Mouse (Mus musculus): Measurements from ENCODE around the gene Krt20. TPM values are rescaled to one million over a fixed set of nuclear protein-coding genes. Genes with fewer than 3 reads are reported as not detected.

Krt20 gene
- polyA plus RNA-seq, 1 experiment from 2014 or later: 0.34 TPM

DNA sequence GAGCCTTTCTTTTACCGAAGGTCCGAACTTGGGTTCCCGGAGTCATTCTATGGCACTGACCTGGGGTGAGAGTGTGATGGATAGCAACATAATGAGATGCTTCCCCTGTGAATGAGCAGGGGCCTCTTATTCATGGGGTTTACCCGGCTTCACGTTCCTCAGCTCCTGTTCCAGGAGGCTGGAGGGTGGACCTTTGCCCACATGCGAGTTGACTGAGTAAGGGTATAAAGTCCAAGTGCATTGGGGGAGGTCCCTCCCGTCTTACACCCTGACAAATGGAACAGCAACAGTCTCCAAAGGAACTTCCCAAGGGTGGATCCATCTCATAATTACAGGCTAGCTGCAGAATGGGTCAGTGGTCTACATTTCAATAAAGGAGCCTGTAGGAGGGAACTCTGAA, 23.8 kb upstream of the Krt20 start:
- Histone ChIP-seq H3K9ac (ENCODE audit: low read depth, low read length) (no peak overlapping the region), H3K27ac (ENCODE audit: low read length) (no peak overlapping the region), H3K9me3 (replicated peaks; ENCODE audit: control insufficient read depth, low read length, poor library complexity, severe bottlenecking) (no peaks in the 10 kb centered on the region), H3K27me3 (ENCODE audit: control insufficient read depth, insufficient read depth, low read depth, low read length) (no peaks in the 10 kb centered on the region), H3K4me3 (ENCODE audit: low read depth, low read length) (no peak overlapping the region), H3K4me2 (ENCODE audit: low read length) (no peak overlapping the region), H3K4me1 (ENCODE audit: control insufficient read depth, insufficient read depth, low read length) (no peaks in the 10 kb centered on the region), H3K36me3 (ENCODE audit: control insufficient read depth, insufficient read depth, low read length) (no peaks in the 10 kb centered on the region)
- ATAC-seq: no peak
- 70% methylated on average over 7 of the region's 7 CpGs for WGBS

GRCm38 (mm10) chr11:99458887-99459286, 20.9 kb upstream of the Krt20 start:
- 74% methylated on average over 7 of the region's 7 CpGs for WGBS
- Histone ChIP-seq H3K4me1 (ENCODE audit: control insufficient read depth, insufficient read depth, low read length) (no peaks in the 10 kb centered on the region), H3K4me3 (ENCODE audit: low read depth, low read length) (no peak overlapping the region), H3K9me3 (replicated peaks; ENCODE audit: control insufficient read depth, low read length, poor library complexity, severe bottlenecking) (no peaks in the 10 kb centered on the region), H3K27me3 (ENCODE audit: control insufficient read depth, insufficient read depth, low read depth, low read length) (no peaks in the 10 kb centered on the region), H3K36me3 (ENCODE audit: control insufficient read depth, insufficient read depth, low read length) (no peaks in the 10 kb centered on the region), H3K9ac (ENCODE audit: low read depth, low read length) (no peak overlapping the region), H3K4me2 (ENCODE audit: low read length) (no peak overlapping the region), H3K27ac (ENCODE audit: low read length) (no peak overlapping the region)
- ATAC-seq: no peak

DNA sequence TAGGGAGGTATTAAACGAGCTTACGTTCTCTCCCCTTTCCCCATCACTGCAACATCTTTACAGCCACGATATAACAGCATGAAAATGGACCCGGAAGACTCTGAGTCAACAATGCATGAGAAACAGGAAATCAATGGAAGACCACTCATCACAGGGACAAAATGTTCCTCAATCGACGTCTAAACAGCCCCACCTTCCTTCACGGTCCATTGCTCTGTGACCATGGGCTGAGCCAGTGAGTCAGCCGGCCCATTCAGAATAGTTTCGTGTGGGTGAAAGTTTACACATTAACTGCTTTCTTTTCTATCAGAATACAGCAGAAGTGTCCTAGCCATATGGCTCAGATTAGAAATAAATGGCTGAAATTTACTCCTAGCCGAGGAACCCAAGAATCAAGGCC, 16.8 kb upstream of the Krt20 start:
- Histone ChIP-seq H3K9me3 (replicated peaks; ENCODE audit: control insufficient read depth, low read length, poor library complexity, severe bottlenecking) (no peaks in the 10 kb centered on the region), H3K4me3 (ENCODE audit: low read depth, low read length) (no peak overlapping the region), H3K36me3 (ENCODE audit: control insufficient read depth, insufficient read depth, low read length) (no peaks in the 10 kb centered on the region), H3K4me2 (ENCODE audit: low read length) (no peak overlapping the region), H3K27me3 (ENCODE audit: control insufficient read depth, insufficient read depth, low read depth, low read length) (no peaks in the 10 kb centered on the region), H3K9ac (ENCODE audit: low read depth, low read length) (no peak overlapping the region), H3K27ac (ENCODE audit: low read length) (no peak overlapping the region), H3K4me1 (ENCODE audit: control insufficient read depth, insufficient read depth, low read length) (no peaks in the 10 kb centered on the region)
- WGBS: 71% methylated on average over 10 of the region's 10 CpGs
- ATAC-seq: no peak

DNA sequence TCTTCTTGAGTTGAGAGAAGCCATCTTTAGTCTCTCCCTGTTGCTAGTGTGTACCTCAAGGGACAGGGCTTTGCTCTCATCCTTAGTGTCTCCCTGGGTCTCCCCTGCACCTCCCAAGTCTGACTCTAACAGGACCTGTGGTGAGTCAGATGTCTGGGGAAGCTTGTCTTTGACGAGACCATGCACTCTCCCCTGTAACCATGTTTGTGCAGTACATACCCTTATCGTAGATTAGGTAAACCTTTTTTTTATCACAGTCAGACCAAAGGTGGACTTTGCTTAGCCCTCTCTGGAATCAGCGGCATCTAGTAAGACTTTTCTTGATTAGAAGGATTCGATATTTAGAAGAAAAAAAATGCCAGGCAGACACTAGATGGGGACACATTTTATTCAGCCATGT, 16.1 kb upstream of the Krt20 start:
- Histone ChIP-seq H3K9me3 (replicated peaks; ENCODE audit: control insufficient read depth, low read length, poor library complexity, severe bottlenecking) (no peaks in the 10 kb centered on the region), H3K9ac (ENCODE audit: low read depth, low read length) (no peak overlapping the region), H3K4me2 (ENCODE audit: low read length) (no peak overlapping the region), H3K4me3 (ENCODE audit: low read depth, low read length) (no peak overlapping the region), H3K27me3 (ENCODE audit: control insufficient read depth, insufficient read depth, low read depth, low read length) (no peaks in the 10 kb centered on the region), H3K27ac (ENCODE audit: low read length) (no peak overlapping the region), H3K36me3 (ENCODE audit: control insufficient read depth, insufficient read depth, low read length) (no peaks in the 10 kb centered on the region), H3K4me1 (ENCODE audit: control insufficient read depth, insufficient read depth, low read length) (no peaks in the 10 kb centered on the region)
- WGBS: 85% methylated on average over 4 of the region's 4 CpGs
- no peak for ATAC-seq

DNA sequence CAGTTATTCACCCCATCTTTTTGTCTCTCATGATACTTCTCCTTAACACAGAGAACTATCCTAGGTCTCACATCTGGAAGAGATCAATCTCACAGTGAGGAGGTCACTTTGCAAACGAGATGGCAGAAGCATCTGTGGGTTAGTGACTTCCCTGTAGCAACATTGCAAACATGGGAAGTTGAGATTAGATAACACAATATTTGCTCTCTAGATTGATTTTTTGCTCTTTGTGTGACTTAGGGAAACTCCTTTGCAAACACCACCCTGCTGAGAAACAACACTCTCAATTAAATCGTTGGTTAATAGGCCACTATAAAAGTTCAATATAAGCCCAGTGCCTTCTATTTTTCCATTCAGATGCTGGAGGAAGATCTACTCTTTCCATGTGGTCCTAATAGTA, 10.8 kb upstream of the Krt20 start:
- Histone ChIP-seq H3K9ac (ENCODE audit: low read depth, low read length) (no peak overlapping the region), H3K4me3 (ENCODE audit: low read depth, low read length) (no peak overlapping the region), H3K9me3 (replicated peaks; ENCODE audit: control insufficient read depth, low read length, poor library complexity, severe bottlenecking) (no peaks in the 10 kb centered on the region), H3K27ac (ENCODE audit: low read length) (no peak overlapping the region), H3K36me3 (ENCODE audit: control insufficient read depth, insufficient read depth, low read length) (no peaks in the 10 kb centered on the region), H3K27me3 (ENCODE audit: control insufficient read depth, insufficient read depth, low read depth, low read length) (no peaks in the 10 kb centered on the region), H3K4me1 (ENCODE audit: control insufficient read depth, insufficient read depth, low read length) (no peaks in the 10 kb centered on the region), H3K4me2 (ENCODE audit: low read length) (no peak overlapping the region)
- no peak for ATAC-seq
- WGBS: 70% methylated on average over 2 of the region's 2 CpGs

GRCm38 (mm10) chr11:99441220-99441619, 3.3 kb upstream of the Krt20 start:
- Histone ChIP-seq H3K4me2 (ENCODE audit: low read length) (no peak overlapping the region), H3K9me3 (replicated peaks; ENCODE audit: control insufficient read depth, low read length, poor library complexity, severe bottlenecking) (no peaks in the 10 kb centered on the region), H3K4me1 (ENCODE audit: control insufficient read depth, insufficient read depth, low read length) (no peaks in the 10 kb centered on the region), H3K4me3 (ENCODE audit: low read depth, low read length) (no peak overlapping the region), H3K9ac (ENCODE audit: low read depth, low read length) (no peak overlapping the region), H3K27me3 (ENCODE audit: control insufficient read depth, insufficient read depth, low read depth, low read length) (no peaks in the 10 kb centered on the region), H3K36me3 (ENCODE audit: control insufficient read depth, insufficient read depth, low read length) (no peaks in the 10 kb centered on the region), H3K27ac (ENCODE audit: low read length) (no peak overlapping the region)
- no peak for ATAC-seq
- WGBS: 77% methylated on average over 8 of the region's 8 CpGs

GRCm38 (mm10) chr11:99439465-99439864, 1.5 kb upstream of the Krt20 start:
- H3K36me3 ChIP-seq (ENCODE audit: control insufficient read depth, insufficient read depth, low read length): no peaks in the 10 kb centered on the region
- no peak overlapping the region for H3K9ac ChIP-seq (ENCODE audit: low read depth, low read length)
- ATAC-seq: no peak
- H3K4me3 ChIP-seq (ENCODE audit: low read depth, low read length): no peak overlapping the region
- H3K27ac ChIP-seq (ENCODE audit: low read length): no peak overlapping the region
- no peak overlapping the region for H3K4me2 ChIP-seq (ENCODE audit: low read length)
- WGBS: 65% methylated on average over 10 of the region's 10 CpGs
- no peaks in the 10 kb centered on the region for H3K4me1 ChIP-seq (ENCODE audit: control insufficient read depth, insufficient read depth, low read length)
- no peaks in the 10 kb centered on the region for H3K9me3 ChIP-seq (replicated peaks; ENCODE audit: control insufficient read depth, low read length, poor library complexity, severe bottlenecking)
- no peaks in the 10 kb centered on the region for H3K27me3 ChIP-seq (ENCODE audit: control insufficient read depth, insufficient read depth, low read depth, low read length)

- no peaks in the 10 kb centered on the region for H3K4me1 ChIP-seq (ENCODE audit: control insufficient read depth, insufficient read depth, low read length)
- no peak for ATAC-seq
- H3K4me2 ChIP-seq (ENCODE audit: low read length): no peak overlapping the region
- H3K9me3 ChIP-seq (replicated peaks; ENCODE audit: control insufficient read depth, low read length, poor library complexity, severe bottlenecking): no peaks in the 10 kb centered on the region
- no peak overlapping the region for H3K4me3 ChIP-seq (ENCODE audit: low read depth, low read length)
- no peaks in the 10 kb centered on the region for H3K36me3 ChIP-seq (ENCODE audit: control insufficient read depth, insufficient read depth, low read length)
- WGBS: 52% methylated on average over 4 of the region's 4 CpGs
- H3K27ac ChIP-seq (ENCODE audit: low read length): no peak overlapping the region
- no peak overlapping the region for H3K9ac ChIP-seq (ENCODE audit: low read depth, low read length)
- H3K27me3 ChIP-seq (ENCODE audit: control insufficient read depth, insufficient read depth, low read depth, low read length): no peaks in the 10 kb centered on the region
Observed at GRCm38 (mm10) chr11:99436625-99437024, 1.3 kb downstream of the Krt20 start.

DNA sequence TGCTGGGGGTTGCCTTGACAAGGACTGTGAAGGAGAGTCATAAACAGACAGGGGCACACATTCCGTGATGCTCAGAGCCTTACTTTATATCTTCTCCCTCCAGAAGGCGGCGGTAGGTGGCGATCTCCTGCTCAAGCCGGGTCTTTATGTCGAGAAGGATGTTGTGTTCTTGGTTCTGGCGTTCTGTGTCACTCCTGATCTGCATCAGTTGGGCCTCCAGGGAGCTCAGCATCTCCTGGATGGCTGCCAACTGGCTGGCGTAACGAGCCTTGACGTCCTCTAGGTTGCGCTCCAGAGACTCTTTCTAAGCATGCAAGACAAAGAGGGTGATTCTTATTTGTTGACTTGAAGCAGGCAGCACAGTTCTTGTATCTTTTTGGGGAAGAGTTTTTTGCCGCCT, 7.3 kb downstream of the Krt20 start:
- no peaks in the 10 kb centered on the region for H3K27me3 ChIP-seq (ENCODE audit: control insufficient read depth, insufficient read depth, low read depth, low read length)
- H3K9me3 ChIP-seq (replicated peaks; ENCODE audit: control insufficient read depth, low read length, poor library complexity, severe bottlenecking): no peaks in the 10 kb centered on the region
- H3K36me3 ChIP-seq (ENCODE audit: control insufficient read depth, insufficient read depth, low read length): no peaks in the 10 kb centered on the region
- no peak overlapping the region for H3K27ac ChIP-seq (ENCODE audit: low read length)
- no peak for ATAC-seq
- WGBS: 34% methylated on average over 12 of the region's 12 CpGs
- no peak overlapping the region for H3K9ac ChIP-seq (ENCODE audit: low read depth, low read length)
- H3K4me1 ChIP-seq (ENCODE audit: control insufficient read depth, insufficient read depth, low read length): 0 out of 2 replicates have a peak, but pooled peaks cover 2% of the 10 kb centered on the region
- H3K4me2 ChIP-seq (ENCODE audit: low read length): no peak overlapping the region
- H3K4me3 ChIP-seq (ENCODE audit: low read depth, low read length): no peak overlapping the region

- H3K4me1 ChIP-seq (ENCODE audit: control insufficient read depth, insufficient read depth, low read length): no peaks in the 10 kb centered on the region
- H3K4me3 ChIP-seq (ENCODE audit: low read depth, low read length): no peak within 1 kb of the TSS
- H3K9me3 ChIP-seq (replicated peaks; ENCODE audit: control insufficient read depth, low read length, poor library complexity, severe bottlenecking): no peaks in the 10 kb centered on the region
- WGBS: 88% methylated on average over 10 of the region's 10 CpGs
- no peak within 1 kb of the TSS for H3K27ac ChIP-seq (ENCODE audit: low read length)
- no peak within 1 kb of the TSS for H3K4me2 ChIP-seq (ENCODE audit: low read length)
- H3K27me3 ChIP-seq (ENCODE audit: control insufficient read depth, insufficient read depth, low read depth, low read length): no peaks in the 10 kb centered on the region
- no peaks in the 10 kb centered on the region for H3K36me3 ChIP-seq (ENCODE audit: control insufficient read depth, insufficient read depth, low read length)
- ATAC-seq: no peak
- H3K9ac ChIP-seq (ENCODE audit: low read depth, low read length): no peak within 1 kb of the TSS
Observed at GRCm38 (mm10) chr11:99422159-99422558, 15.8 kb downstream of the Krt20 start, which contains the start of gene Krt12. Gene Krt12 (minus strand): TSS chr11:99422259.
